Comparison of ENCODE assay signal across 28 mouse cellular contexts in genomic region chr9:119849214-119849613, GRCm38 (mm10). TPM values are rescaled to one million over a fixed set of nuclear protein-coding genes. Genes with fewer than 3 reads are reported as not detected.
DNase-seq lines count a peak whose midpoint lies in the region; ATAC-seq and TF ChIP-seq lines count a peak whose summit lies in the region.
"Had no signal": no experiment of that assay in that cellular context is flagged by ENCODE, and none has a peak within 500 bp of the region (broad histone marks: within the 10 kb centered on the region; RNA-seq: fewer than 3 reads in every experiment).

No protein-coding gene starts in this region.

- no peak overlapping the region for H3K4me3 ChIP-seq in forebrain, embryonic 13.5 days
- H3K4me3 ChIP-seq in forebrain, postnatal 0 days (ENCODE audit: low read depth, low read length): no peak overlapping the region
- H3K4me3 ChIP-seq in stomach, postnatal 0 days (ENCODE audit: low read depth, low read length): no peak overlapping the region
- H3K4me3 ChIP-seq in liver, embryonic 12.5 days: no peak overlapping the region
- H3K4me3 ChIP-seq: embryonic facial prominence, embryonic 13.5 days; heart, embryonic 10.5 days; heart, embryonic 15.5 days; hindbrain, embryonic 12.5 days; kidney, embryonic 15.5 days; layer of hippocampus, adult 2 months; left cerebral cortex, adult 2 months; limb, embryonic 15.5 days had no signal

- H3K27me3 ChIP-seq in forebrain, embryonic 13.5 days: no peaks in the 10 kb centered on the region
- no peaks in the 10 kb centered on the region for H3K27me3 ChIP-seq in forebrain, postnatal 0 days (ENCODE audit: insufficient read depth, low read length)
- no peaks in the 10 kb centered on the region for H3K27me3 ChIP-seq in stomach, postnatal 0 days (ENCODE audit: control insufficient read depth, insufficient read depth, low read length)
- no peaks in the 10 kb centered on the region for H3K27me3 ChIP-seq in liver, embryonic 12.5 days (replicated peaks)
- H3K27me3 ChIP-seq: embryonic facial prominence, embryonic 13.5 days; heart, embryonic 15.5 days; hindbrain, embryonic 12.5 days; kidney, embryonic 15.5 days had no signal

- ATAC-seq in forebrain, embryonic 13.5 days: peak; percentile 44
- ATAC-seq in forebrain, postnatal 0 days: peak; percentile 32
- ATAC-seq in stomach, postnatal 0 days (ENCODE audit: low FRiP score, low TSS enrichment): no peak
- no peak for ATAC-seq in liver, embryonic 12.5 days

- DNase-seq in left cerebral cortex, postnatal 4 days: peak; percentile 35
- no peak for DNase-seq in left cerebral cortex, adult 9 months (ENCODE audit: low spot score in 2 of 2)
- peak; percentile 38 for DNase-seq in forebrain, postnatal 0 days
- no peak for DNase-seq in stomach, postnatal 0 days (ENCODE audit: low spot score)
- DNase-seq: adrenal gland, postnatal 36 days; B cell, adult 2 months; cerebellum, adult 8-10 months; gastrocnemius, postnatal 25 days; kidney, adult 11 months; kidney, postnatal 25 days; lung, adult 2 months; lung, postnatal 10 days; midbrain, embryonic 14.5 days; thymus, postnatal 4 days had no signal

- no peaks in the 10 kb centered on the region for H3K9me3 ChIP-seq in forebrain, embryonic 13.5 days (replicated peaks)
- no peaks in the 10 kb centered on the region for H3K9me3 ChIP-seq in forebrain, postnatal 0 days (ENCODE audit: low read length)
- H3K9me3 ChIP-seq in stomach, postnatal 0 days (ENCODE audit: control insufficient read depth, low read length): no peaks in the 10 kb centered on the region
- no peaks in the 10 kb centered on the region for H3K9me3 ChIP-seq in liver, embryonic 12.5 days (replicated peaks)
- H3K9me3 ChIP-seq: embryonic facial prominence, embryonic 13.5 days; heart, embryonic 10.5 days; heart, embryonic 15.5 days; hindbrain, embryonic 12.5 days; kidney, embryonic 15.5 days; limb, embryonic 15.5 days had no signal

- H3K27ac ChIP-seq in forebrain, embryonic 13.5 days: peak overlapping the region; percentile 80
- 0 out of 2 replicates have a peak overlapping the region, but pooled peaks have one; percentile 5 for H3K27ac ChIP-seq in forebrain, postnatal 0 days (ENCODE audit: low read depth, low read length)
- no peak overlapping the region for H3K27ac ChIP-seq in stomach, postnatal 0 days (replicated peaks)
- no peak overlapping the region for H3K27ac ChIP-seq in liver, embryonic 12.5 days
- H3K27ac ChIP-seq: embryonic facial prominence, embryonic 13.5 days; heart, embryonic 10.5 days; heart, embryonic 15.5 days; hindbrain, embryonic 12.5 days; kidney, embryonic 15.5 days; layer of hippocampus, adult 2 months; left cerebral cortex, adult 2 months; limb, embryonic 15.5 days; liver, embryonic 14.5 days had no signal

- intact Hi-C loops in left cerebral cortex, postnatal 4 days (cut with DNase I): no loop called here

- no peak overlapping the region for H3K9ac ChIP-seq in forebrain, embryonic 13.5 days
- no peak overlapping the region for H3K9ac ChIP-seq in forebrain, postnatal 0 days
- H3K9ac ChIP-seq in stomach, postnatal 0 days (ENCODE audit: low read length): no peak overlapping the region
- H3K9ac ChIP-seq in liver, embryonic 12.5 days: no peak overlapping the region
- H3K9ac ChIP-seq: embryonic facial prominence, embryonic 13.5 days; heart, embryonic 15.5 days; hindbrain, embryonic 12.5 days; kidney, embryonic 15.5 days; limb, embryonic 15.5 days; liver, embryonic 14.5 days had no signal

- WGBS in forebrain, embryonic 13.5 days: 11% methylated on average over 6 of the region's 8 CpGs
- WGBS in forebrain, postnatal 0 days: 10% methylated on average over 8 of the region's 8 CpGs
- 23% methylated on average over 8 of the region's 8 CpGs for WGBS in stomach, postnatal 0 days
- 28% methylated on average over 8 of the region's 8 CpGs for WGBS in liver, embryonic 12.5 days (ENCODE audit: insufficient replicate concordance)

- no peak overlapping the region for H3K4me2 ChIP-seq in forebrain, embryonic 13.5 days
- H3K4me2 ChIP-seq in forebrain, postnatal 0 days (ENCODE audit: low read depth): no peak overlapping the region
- H3K4me2 ChIP-seq in stomach, postnatal 0 days (replicated peaks; ENCODE audit: low read depth): no peak overlapping the region
- H3K4me2 ChIP-seq in liver, embryonic 12.5 days: no peak overlapping the region
- H3K4me2 ChIP-seq: embryonic facial prominence, embryonic 13.5 days; heart, embryonic 15.5 days; hindbrain, embryonic 12.5 days; kidney, embryonic 15.5 days; limb, embryonic 15.5 days had no signal

- H3K4me1 ChIP-seq in forebrain, embryonic 13.5 days: peaks cover 47% of the 10 kb centered on the region
- 0 out of 2 replicates have a peak, but pooled peaks cover 3% of the 10 kb centered on the region for H3K4me1 ChIP-seq in forebrain, postnatal 0 days (ENCODE audit: insufficient read depth)
- H3K4me1 ChIP-seq in stomach, postnatal 0 days (replicated peaks; ENCODE audit: control insufficient read depth, insufficient read depth): no peaks in the 10 kb centered on the region
- no peaks in the 10 kb centered on the region for H3K4me1 ChIP-seq in liver, embryonic 12.5 days
- H3K4me1 ChIP-seq: heart, embryonic 10.5 days; heart, embryonic 15.5 days had no signal

- no peak for TF ChIP-seq CTCF in forebrain, postnatal 0 days (IDR thresholded peaks at IDR 0.05; ENCODE audit: low read depth)
- TF ChIP-seq CTCF in stomach, postnatal 0 days (IDR thresholded peaks at IDR 0.05; ENCODE audit: low read depth): no peak

- H3K36me3 ChIP-seq in forebrain, embryonic 13.5 days (ENCODE audit: poor library complexity, severe bottlenecking): no peaks in the 10 kb centered on the region
- no peaks in the 10 kb centered on the region for H3K36me3 ChIP-seq in forebrain, postnatal 0 days (ENCODE audit: insufficient read depth)
- no peaks in the 10 kb centered on the region for H3K36me3 ChIP-seq in stomach, postnatal 0 days (ENCODE audit: control insufficient read depth, insufficient read depth, low read length)
- H3K36me3 ChIP-seq in liver, embryonic 12.5 days: no peaks in the 10 kb centered on the region
- H3K36me3 ChIP-seq: embryonic facial prominence, embryonic 13.5 days; heart, embryonic 10.5 days; heart, embryonic 15.5 days; hindbrain, embryonic 12.5 days; kidney, embryonic 15.5 days; limb, embryonic 15.5 days had no signal

- TF ChIP-seq EP300 in stomach, postnatal 0 days (optimal IDR thresholded peaks at IDR 0.05): no peak

RNA-seq across cellular contexts. Expression of gene Scn11a, which starts 24.0 kb away (rescaled TPM):
- under 1 TPM; 0.24 to 0.38 TPM for total RNA-seq in left cerebral cortex, postnatal 4 days (2021)
- polyA plus RNA-seq in forebrain, embryonic 13.5 days (2015; fragmentation: Nextera tagmentation; extraction: Ambion mirVana): 0.30 and 0.38 TPM in 2 replicates
- total RNA-seq in forebrain, postnatal 0 days (2014; rRNA removed): 0.46 and 0.57 TPM in 2 replicates
- polyA plus RNA-seq in forebrain, postnatal 0 days (2015; fragmentation: Nextera tagmentation; extraction: Ambion mirVana): 0.05 and 0.21 TPM in 2 replicates
- 0.01 and 0.04 TPM in 2 replicates for polyA plus RNA-seq in stomach, postnatal 0 days (2015; fragmentation: Nextera tagmentation; extraction: Ambion mirVana)
- 0.04 and 0.06 TPM in 2 replicates for polyA plus RNA-seq in liver, embryonic 12.5 days (2016; fragmentation: Nextera tagmentation; extraction: Ambion mirVana)
- total RNA-seq: adrenal gland, adult 18-20 months; gastrocnemius, adult 18-20 months; layer of hippocampus, adult 2 months; monocyte, adult 5-6 weeks had no signal
- polyA plus RNA-seq: embryonic facial prominence, embryonic 13.5 days had no signal

RNA-seq across cellular contexts. Expression of gene Wdr48, which starts 45.5 kb away (rescaled TPM):
- 10 to 100 TPM; 76.4 to 80.4 TPM for total RNA-seq in left cerebral cortex, postnatal 4 days (2021)
- 67.7 and 76.8 TPM in 2 replicates for polyA plus RNA-seq in forebrain, embryonic 13.5 days (2015; fragmentation: Nextera tagmentation; extraction: Ambion mirVana)
- 80.3 and 83.2 TPM in 2 replicates for total RNA-seq in forebrain, postnatal 0 days (2014; rRNA removed)
- polyA plus RNA-seq in forebrain, postnatal 0 days (2015; fragmentation: Nextera tagmentation; extraction: Ambion mirVana): 41.1 and 47.9 TPM in 2 replicates
- 16.2 and 17.2 TPM in 2 replicates for polyA plus RNA-seq in stomach, postnatal 0 days (2015; fragmentation: Nextera tagmentation; extraction: Ambion mirVana)
- 32.9 and 33.7 TPM in 2 replicates for polyA plus RNA-seq in liver, embryonic 12.5 days (2016; fragmentation: Nextera tagmentation; extraction: Ambion mirVana)

Comparison
In these comparisons a context has a peak if more than half of its experiments do, and no peak if none do; other contexts are left out.
1. DNase-seq: peak in left cerebral cortex, postnatal 4 days (single experiment) and forebrain, postnatal 0 days (single experiment); none in left cerebral cortex, adult 9 months (0 of 2) and stomach, postnatal 0 days (single experiment).
2. ATAC-seq: peak in forebrain, embryonic 13.5 days (single experiment) and forebrain, postnatal 0 days (single experiment); none in stomach, postnatal 0 days (single experiment) and liver, embryonic 12.5 days (single experiment).
3. H3K27ac ChIP-seq: peak in forebrain, embryonic 13.5 days (single experiment) and forebrain, postnatal 0 days (single experiment); none in stomach, postnatal 0 days (single experiment) and liver, embryonic 12.5 days (single experiment).